Mouse (Mus musculus) intestine, postnatal 0 days (tissue): ENCODE results near the gene Gabrr1. TPM values are rescaled to one million over a fixed set of nuclear protein-coding genes. Genes with fewer than 3 reads are reported as not detected.
"Not testable (repeated sequence)": the region's sequence is repeated elsewhere in the genome, so short reads cannot be mapped to it uniquely, and the experiment has no call there.

ENCODE experiments used
- ATAC-seq: fragments of 200-750 bp; cut with Nextera tagmentation; 2 replicates; pipeline ENCODE4 v1.8.0; 2017; ENCODE audit warnings: mild to moderate bottlenecking, moderate TSS enrichment, moderate library complexity
- H3K27ac ChIP-seq: fragments of 300-500 bp; sonication (generic); 2 replicates; pipeline ENCODE4 v1.5.1; 2014; ENCODE audit warnings: mild to moderate bottlenecking, low read depth, low read length, moderate library complexity
- H3K27me3 ChIP-seq: fragments of 300-500 bp; sonication (generic); replicated peaks from 2 replicates; pipeline ENCODE4 v1.6.1; 2014; ENCODE audit warnings: low read length, mixed read lengths; ENCODE audit not compliant: control insufficient read depth, insufficient read depth
- H3K36me3 ChIP-seq: fragments of 300-500 bp; sonication (generic); 2 replicates; pipeline ENCODE4 v1.6.1; 2014; ENCODE audit warnings: mild to moderate bottlenecking, moderate library complexity; ENCODE audit not compliant: control insufficient read depth, insufficient read depth
- H3K4me1 ChIP-seq: fragments of 300-500 bp; sonication (generic); replicated peaks from 2 replicates; pipeline ENCODE4 v1.6.1; 2014; ENCODE audit warnings: antibody characterized with exemption, low read length, mixed read lengths; ENCODE audit not compliant: control insufficient read depth, insufficient read depth
- H3K4me2 ChIP-seq: fragments of 300-500 bp; sonication (generic); replicated peaks from 2 replicates; pipeline ENCODE4 v1.6.1; 2014; ENCODE audit warnings: low read depth, mild to moderate bottlenecking, moderate library complexity
- H3K4me3 ChIP-seq: fragments of 300-500 bp; sonication (generic); 2 replicates; pipeline ENCODE4 v1.5.1; 2014; ENCODE audit warnings: low read depth, low read length
- H3K9ac ChIP-seq: fragments of 300-500 bp; sonication (generic); 2 replicates; pipeline ENCODE4 v1.6.1; 2014; ENCODE audit warnings: mild to moderate bottlenecking, low read depth, low read length
- H3K9me3 ChIP-seq: fragments of 300-500 bp; sonication (generic); 2 replicates; pipeline ENCODE4 v1.6.1; 2016; ENCODE audit warnings: mixed run types; ENCODE audit not compliant: control insufficient read depth
- CTCF ChIP-seq: sonication (generic); IDR thresholded peaks from 2 replicates; pipeline ENCODE4 v1.5.1; 2016; ENCODE audit warnings: low read depth, mild to moderate bottlenecking, control low read depth, antibody characterized with exemption, moderate library complexity
- WGBS: fragments of 180-500 bp; shearing (Covaris S2); extraction: QIAGEN DNeasy Blood & Tissue Kit; methylation state at CpG from one replicate; pipeline ENCODE4 v1.1.7; 2014; 5-methylcytosine and 5-hydroxymethylcytosine counted together
- polyA plus RNA-seq: library from polyadenylated mRNA; unstranded; fragments of >200 nt; fragmentation: Nextera tagmentation; extraction: Ambion mirVana; gene quantifications from 2 replicates; pipeline ENCODE4 v1.2.1, GENCODE M21; 2015

The Gabrr1 gene
- polyA plus RNA-seq, 1 experiment from 2014 or later: 0.20 TPM

- TF ChIP-seq CTCF: peak; percentile 80
- H3K9ac ChIP-seq, H3K4me2 ChIP-seq, H3K36me3 ChIP-seq, H3K4me3 ChIP-seq, ATAC-seq, H3K9me3 ChIP-seq, H3K27me3 ChIP-seq, H3K27ac ChIP-seq, H3K4me1 ChIP-seq: not testable (repeated sequence)
- 4% methylated on average over 3 of the region's 3 CpGs for WGBS
These were observed 13.2 kb upstream of the Gabrr1 start for GRCm38 (mm10) chr4:33119118-33119517.

GRCm38 (mm10) chr4:33124493-33124892 is 7.8 kb upstream of the Gabrr1 start:
- Histone ChIP-seq H3K9me3 (no peaks in the 10 kb centered on the region), H3K9ac (no peak overlapping the region), H3K4me2 (no peak overlapping the region), H3K4me1 (no peaks in the 10 kb centered on the region), H3K4me3 (no peak overlapping the region), H3K36me3 (no peaks in the 10 kb centered on the region), H3K27ac (no peak overlapping the region), H3K27me3 (no peaks in the 10 kb centered on the region)
- peak; percentile 79 for TF ChIP-seq CTCF
- ATAC-seq: no peak
- 79% methylated on average over 6 of the region's 6 CpGs for WGBS

GRCm38 (mm10) chr4:33125409-33126084 is 6.8 kb upstream of the Gabrr1 start:
- H3K27ac ChIP-seq: no peak overlapping the region
- no peak for ATAC-seq
- no peaks in the 10 kb centered on the region for H3K27me3 ChIP-seq
- no peak overlapping the region for H3K4me2 ChIP-seq
- H3K4me3 ChIP-seq: no peak overlapping the region
- no peak overlapping the region for H3K9ac ChIP-seq
- H3K9me3 ChIP-seq: 0 out of 2 replicates have a peak, but pooled peaks cover 3% of the 10 kb centered on the region
- H3K4me1 ChIP-seq: no peaks in the 10 kb centered on the region
- TF ChIP-seq CTCF: no peak
- H3K36me3 ChIP-seq: no peaks in the 10 kb centered on the region
- WGBS: 53% methylated on average over 10 of the region's 10 CpGs

GRCm38 (mm10) chr4:33146679-33147291 is 14.5 kb downstream of the Gabrr1 start:
- Histone ChIP-seq H3K27ac (no peak overlapping the region), H3K9me3 (no peaks in the 10 kb centered on the region), H3K4me1 (0 out of 2 replicates have a peak, but pooled peaks cover 2% of the 10 kb centered on the region), H3K4me3 (no peak overlapping the region), H3K4me2 (no peak overlapping the region), H3K27me3 (no peaks in the 10 kb centered on the region), H3K36me3 (no peaks in the 10 kb centered on the region), H3K9ac (no peak overlapping the region)
- WGBS: 32% methylated on average over 20 of the region's 20 CpGs
- no peak for TF ChIP-seq CTCF
- ATAC-seq: no peak

GRCm38 (mm10) chr4:33147825-33148224 is 15.5 kb downstream of the Gabrr1 start:
- H3K4me2 ChIP-seq: no peak overlapping the region
- ATAC-seq: no peak
- H3K27me3 ChIP-seq: no peaks in the 10 kb centered on the region
- peak; percentile 72 for TF ChIP-seq CTCF
- no peak overlapping the region for H3K27ac ChIP-seq
- H3K4me3 ChIP-seq: no peak overlapping the region
- no peaks in the 10 kb centered on the region for H3K36me3 ChIP-seq
- H3K4me1 ChIP-seq: 0 out of 2 replicates have a peak, but pooled peaks cover 2% of the 10 kb centered on the region
- H3K9ac ChIP-seq: no peak overlapping the region
- H3K9me3 ChIP-seq: no peaks in the 10 kb centered on the region
- WGBS: 9% methylated on average over 2 of the region's 2 CpGs

GRCm38 (mm10) chr4:33149150-33149549 is 16.8 kb downstream of the Gabrr1 start:
- WGBS: 75% methylated on average over 7 of the region's 7 CpGs

More at GRCm38 (mm10) chr4:33149150-33149549, 16.8 kb downstream of the Gabrr1 start:
- Histone ChIP-seq H3K27ac (no peak overlapping the region), H3K27me3 (no peaks in the 10 kb centered on the region), H3K36me3 (no peaks in the 10 kb centered on the region), H3K4me2 (no peak overlapping the region), H3K9ac (no peak overlapping the region), H3K9me3 (no peaks in the 10 kb centered on the region), H3K4me3 (no peak overlapping the region), H3K4me1 (0 out of 2 replicates have a peak, but pooled peaks cover 2% of the 10 kb centered on the region)
- no peak for TF ChIP-seq CTCF
- ATAC-seq: no peak
